Mouse (Mus musculus): ENCODE measurements around the gene Sept9.

Gene Sept9

DNA sequence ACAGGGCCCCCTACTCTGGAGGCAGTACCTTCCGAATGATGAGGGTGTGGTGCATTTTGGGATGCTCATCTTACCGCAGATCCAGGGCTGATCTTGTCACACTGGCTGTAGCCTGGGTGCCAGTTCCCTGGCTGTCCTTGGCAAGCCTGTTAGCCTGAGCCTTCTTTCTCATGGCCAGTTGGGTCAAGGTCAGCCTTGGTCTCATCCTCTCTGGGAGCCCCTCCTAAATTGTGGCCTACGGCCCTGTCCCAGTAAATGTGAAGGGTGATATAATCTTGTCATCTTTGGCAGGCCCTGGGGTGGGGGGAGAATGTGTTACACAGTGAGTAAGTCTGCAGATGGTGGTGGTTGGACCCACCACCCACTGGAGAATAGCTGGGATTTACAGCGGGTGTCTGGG, 147.8 kb downstream of the Sept9 start:
- no peak for DNase-seq (ENCODE audit: low spot score)

DNA sequence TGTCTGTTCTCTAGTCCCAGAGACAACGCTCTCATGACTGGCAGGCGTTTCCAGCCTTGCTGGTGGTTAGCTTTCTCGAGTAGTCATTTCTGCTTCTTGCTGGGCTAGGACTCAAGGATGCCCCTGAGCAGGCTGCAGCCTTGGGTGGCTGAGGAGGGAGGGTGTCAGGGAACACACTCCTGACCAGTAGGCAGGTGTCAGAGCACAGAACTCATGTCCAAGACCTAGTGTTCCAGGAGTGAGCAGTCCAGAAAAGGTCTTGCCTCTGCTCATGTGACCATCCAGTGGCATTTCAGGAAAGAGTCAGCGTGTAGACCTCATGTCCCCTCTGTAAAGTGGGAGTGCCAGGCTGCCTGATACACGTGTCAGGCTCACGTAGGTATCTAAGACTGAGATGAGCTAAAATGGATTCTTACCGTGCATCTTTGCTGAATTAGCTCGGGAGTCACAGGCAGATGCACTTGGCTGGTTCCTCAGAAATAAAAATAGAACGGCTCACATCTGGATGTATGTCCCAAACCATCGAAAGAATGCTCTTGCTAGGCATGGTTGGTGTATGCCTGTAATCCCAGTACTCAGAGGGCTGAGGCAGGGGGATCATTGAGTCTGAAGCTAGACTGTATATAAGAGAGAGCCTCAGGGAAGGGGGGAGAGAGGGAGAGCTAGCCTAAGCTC, 149.1 kb downstream of the Sept9 start:
- DNase-seq (ENCODE audit: low spot score): no peak

DNA sequence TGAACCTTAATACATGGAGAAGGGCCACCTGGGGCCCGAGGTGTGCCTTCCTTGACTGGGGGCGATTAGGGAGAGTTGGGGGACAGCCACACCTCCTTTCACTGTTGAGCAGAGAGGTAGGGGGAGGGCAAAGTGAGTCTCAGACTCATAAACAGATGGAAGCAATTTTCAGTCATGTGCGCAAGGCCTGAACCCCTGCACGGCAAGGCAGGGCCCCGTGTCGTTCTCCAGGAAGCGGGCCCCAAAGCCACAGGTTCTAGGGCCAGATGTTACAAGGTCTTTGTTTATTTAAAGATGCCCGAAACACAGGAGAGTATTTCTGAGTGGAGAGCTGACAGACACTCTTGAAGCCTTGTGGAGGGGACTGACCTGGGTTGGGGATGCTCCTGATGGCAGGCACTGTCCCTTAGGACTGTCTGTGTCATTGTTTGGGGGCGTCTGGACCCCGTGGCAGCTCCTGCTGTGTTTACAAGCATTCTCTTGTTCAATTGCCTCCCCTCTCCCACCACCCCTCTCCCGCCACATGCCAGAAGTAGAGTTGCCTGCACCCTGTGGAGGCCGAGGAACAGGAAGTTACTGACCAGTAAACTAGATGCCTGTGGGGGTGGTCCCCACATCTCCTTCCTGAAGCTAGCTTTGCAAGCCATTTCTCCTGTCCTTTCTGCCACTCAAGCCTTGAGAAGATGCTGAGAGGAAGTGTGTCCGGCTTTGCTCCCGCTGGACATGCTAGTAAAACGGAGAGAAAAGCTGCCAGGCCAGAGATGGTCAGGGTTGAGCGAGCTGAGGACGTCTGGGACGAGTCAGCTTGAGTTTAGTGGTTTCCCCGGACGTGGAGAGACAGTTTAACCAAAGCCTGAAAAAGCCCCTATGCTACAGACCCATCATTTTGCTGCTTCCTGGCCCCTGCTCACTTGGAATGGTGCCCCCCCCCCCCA, 150.2 kb downstream of the Sept9 start:
- DNase-seq (ENCODE audit: low spot score): no peak

DNA sequence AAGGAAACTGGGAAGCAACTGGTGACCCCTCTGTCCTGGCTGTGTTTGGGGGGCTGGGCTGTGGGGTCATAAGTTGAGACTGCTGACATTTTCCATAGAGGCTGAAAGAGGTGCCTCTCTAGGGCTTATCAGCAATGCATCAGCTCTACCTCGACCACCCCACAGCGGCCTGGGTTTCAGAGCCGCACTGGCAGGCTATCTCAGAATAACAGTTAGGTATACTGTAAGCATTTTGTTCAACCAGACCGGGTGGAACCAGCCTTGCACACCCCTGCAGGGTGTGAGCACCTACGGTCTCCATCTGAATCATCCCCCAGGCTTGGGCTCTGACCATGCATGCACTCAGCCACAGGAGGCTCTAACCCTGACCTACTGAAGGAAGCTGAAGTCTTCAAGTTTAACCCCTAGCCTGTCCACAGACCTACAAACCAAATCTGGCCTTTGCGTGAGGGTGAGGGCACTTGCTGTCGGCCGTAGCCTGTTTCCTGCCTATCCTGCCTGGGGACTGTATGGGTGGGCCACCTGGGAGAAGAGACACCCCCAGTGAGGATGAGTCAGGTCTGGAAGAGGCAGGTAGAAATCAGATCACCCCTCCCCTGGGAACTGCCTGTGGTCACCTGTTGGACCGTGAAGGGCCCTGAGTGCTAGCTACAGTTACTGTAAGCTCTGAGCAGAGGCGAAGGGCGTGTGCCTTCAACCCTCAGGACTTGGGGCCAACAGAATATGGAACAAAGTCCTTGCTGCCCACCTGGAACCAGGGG, 151.2 kb downstream of the Sept9 start:
- no peak for DNase-seq (ENCODE audit: low spot score)

DNA sequence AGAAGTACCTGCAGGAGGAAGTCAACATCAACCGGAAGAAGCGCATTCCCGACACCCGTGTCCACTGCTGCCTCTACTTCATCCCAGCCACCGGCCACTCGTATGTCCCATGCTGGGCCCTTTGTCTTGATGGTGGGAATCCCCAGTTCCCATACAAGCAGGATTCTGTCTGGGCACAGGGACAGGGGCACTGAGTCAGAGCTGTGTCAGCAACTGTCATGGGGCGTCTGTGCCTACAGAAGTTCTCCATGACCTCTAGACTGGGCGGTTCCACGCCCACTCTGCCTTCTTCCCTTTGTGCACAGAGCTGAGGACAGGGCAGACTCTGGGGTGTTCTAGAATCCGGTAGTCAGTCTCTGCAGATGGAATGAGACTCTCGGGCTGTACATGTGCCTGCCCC, 153.7 kb downstream of the Sept9 start:
- no peak for DNase-seq (ENCODE audit: low spot score)

DNA sequence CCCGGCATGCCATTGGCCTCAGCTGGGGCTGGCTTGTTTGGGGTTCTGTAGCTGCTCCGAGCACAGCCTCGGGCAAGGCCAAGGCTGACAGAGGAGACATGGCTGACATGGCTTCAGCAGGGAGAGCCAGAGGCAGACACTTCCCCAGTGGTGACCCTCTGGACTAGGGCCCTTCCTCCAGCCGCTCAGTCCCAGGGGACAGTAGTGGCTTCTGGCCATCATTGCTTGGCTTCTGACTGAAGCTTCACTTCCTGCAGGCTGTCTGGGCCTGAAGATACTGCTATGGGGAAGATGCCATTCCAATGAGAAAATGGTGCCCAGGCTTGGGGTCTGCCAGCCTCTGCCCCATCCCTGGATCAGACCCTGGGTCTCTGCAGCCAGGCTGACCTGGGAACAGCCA, 154.6 kb downstream of the Sept9 start:
- no peak for DNase-seq (ENCODE audit: low spot score)

DNA sequence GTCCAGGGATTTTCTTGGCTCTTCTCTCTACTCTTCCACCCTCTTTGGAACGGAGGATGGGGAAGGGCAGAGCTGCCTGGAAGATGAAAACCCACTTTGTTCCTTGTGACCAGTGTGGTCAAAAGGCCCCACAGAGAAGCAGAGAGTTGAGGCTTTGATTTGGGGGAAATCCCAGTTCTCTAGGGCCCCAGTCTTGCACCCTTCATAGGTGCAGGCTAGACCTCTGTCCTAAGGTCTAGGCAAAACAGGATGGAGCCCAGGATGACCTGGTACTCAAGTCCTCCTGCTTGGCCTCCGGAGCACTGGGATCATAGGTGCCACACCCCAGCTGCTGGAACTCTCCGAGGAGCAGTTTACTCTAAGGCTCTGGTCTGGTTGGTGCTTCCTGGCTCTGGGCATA, 157.5 kb downstream of the Sept9 start:
- no peak for DNase-seq (ENCODE audit: low spot score)

DNA sequence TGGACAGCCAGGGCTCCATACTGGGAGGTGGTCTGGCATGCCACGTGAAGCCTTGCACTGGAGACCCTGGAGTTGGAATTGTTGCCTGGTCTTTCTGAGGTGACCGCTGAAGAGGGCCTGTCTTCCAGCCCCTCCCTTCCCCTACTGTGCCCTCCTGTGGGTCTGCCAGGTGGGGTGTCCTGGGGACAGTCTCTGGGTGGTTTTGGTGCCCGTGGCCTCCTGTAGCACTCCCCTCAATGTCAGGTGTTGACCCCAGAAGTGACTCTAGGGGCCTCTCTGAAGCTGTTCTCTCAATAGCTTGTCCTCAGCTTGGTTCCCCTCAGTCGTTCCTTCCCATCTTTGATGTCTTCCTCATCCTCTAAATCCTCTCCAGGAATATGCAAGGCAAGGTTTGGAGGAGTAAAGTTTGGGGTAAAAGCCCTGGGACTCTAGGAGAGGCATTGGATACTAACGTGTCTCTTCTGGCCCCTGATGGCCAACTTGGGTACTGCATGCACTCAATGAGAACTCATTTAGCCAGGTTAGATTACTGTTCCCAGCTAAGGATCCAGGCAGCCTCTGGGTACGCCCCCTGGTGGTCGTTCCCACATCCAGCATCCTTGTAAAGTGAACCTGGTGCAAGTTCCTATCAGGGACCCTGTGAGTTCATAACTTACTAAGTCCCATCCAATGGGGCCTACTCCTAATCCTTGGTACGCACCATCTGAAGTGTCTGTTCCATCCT, 158.6 kb downstream of the Sept9 start:
- DNase-seq (ENCODE audit: low spot score): peak; percentile 76

DNA sequence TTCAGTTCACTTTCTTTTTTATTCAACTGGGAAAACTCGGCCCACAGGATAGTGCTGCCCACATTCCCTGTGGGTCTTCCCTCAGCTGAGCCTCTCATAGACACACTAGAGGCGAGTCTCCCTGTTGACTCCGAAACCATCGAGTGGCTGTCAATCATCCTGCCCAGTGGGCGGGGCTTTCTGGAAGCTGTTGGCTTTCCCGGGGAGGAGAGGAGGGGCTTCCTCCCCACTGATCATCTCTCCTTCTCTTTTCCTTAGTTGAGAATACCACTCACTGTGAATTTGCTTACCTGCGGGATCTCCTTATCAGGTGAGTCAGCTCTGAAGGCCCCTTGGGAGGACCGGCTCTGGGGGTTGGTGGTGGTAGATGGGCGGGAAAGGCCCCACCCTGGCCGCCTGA, 159.7 kb downstream of the Sept9 start:
- no peak for DNase-seq (ENCODE audit: low spot score)

DNA sequence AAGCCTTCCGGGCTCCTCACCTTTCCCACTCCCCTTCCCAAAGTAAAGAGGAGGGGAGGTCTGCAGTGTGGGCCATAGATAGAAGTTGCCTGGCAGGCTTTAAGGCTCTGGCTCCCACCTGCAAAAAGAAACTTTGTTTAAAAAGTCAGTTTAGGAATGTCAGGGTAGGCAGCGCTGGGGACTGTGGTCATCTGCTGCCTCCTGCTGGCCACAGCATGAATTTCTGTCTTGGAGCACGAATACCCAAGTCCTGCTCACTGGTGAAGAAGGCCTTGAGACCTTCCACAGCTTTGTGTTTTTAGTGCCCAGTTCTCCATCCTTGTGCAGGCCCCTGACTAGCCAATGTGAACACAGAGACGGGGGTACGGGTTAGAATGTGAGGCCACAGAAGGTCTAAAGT, 160.4 kb downstream of the Sept9 start:
- DNase-seq (ENCODE audit: low spot score): no peak

DNA sequence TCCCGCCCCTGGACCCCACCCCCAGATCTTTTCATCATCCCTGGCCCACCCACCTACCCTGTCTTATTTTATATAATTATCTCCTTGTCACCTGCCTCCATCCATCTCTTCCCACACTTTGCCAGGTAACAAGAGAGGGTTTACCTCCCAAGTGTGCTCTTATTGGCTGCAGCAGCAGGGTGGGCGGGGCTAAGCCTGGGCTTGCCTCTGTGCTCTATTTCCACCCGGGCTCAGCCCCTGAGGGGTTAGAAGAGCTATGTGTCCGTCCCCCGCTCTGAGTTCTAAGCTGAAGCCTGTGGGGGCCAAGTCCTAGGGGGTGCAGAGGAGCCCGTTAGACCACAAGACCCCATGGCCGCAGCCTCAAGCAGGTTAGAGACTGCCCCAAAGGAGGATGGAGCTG, 161.1 kb downstream of the Sept9 start:
- DNase-seq (ENCODE audit: low spot score): no peak

DNA sequence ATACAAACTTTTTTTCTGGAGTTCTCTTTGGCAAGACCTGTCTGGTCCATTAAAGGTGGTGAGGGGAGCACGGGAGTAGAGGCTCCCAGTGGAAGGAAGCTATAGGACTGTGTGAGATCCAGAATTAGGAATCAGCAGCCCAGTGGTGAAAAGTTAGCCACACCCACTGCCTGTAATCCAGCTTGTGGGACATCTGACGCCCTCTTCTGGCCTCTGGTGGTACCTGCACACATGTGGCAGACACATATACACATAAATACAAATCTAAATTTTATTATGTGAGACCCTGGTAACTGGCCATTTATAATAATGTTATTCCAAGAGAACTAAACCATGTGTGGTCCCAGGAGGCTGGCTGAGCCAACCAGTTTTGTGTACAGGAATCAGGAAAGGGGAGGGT, 162.8 kb downstream of the Sept9 start:
- DNase-seq (ENCODE audit: low spot score): no peak

DNA sequence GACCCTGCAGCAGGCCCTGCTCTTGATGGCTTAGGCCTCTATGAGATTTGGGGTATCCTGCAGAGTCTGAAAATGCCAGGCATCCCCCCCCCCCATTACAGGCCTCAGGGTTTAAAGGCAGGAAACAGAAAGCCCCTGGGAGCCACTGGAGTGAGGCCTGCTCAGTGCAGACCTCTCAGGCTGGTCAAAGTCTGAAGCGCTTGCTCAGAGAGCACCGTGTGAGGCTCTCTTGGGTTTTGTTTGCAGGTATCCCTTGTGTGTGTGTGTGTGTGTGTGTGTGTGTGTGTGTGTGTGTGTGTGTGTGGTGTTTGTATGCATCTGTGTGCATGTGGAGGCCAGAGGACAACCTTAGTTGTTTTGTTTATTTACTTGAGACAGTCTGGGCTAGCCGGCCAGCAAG, 164.5 kb downstream of the Sept9 start:
- DNase-seq (ENCODE audit: low spot score): no peak

DNA sequence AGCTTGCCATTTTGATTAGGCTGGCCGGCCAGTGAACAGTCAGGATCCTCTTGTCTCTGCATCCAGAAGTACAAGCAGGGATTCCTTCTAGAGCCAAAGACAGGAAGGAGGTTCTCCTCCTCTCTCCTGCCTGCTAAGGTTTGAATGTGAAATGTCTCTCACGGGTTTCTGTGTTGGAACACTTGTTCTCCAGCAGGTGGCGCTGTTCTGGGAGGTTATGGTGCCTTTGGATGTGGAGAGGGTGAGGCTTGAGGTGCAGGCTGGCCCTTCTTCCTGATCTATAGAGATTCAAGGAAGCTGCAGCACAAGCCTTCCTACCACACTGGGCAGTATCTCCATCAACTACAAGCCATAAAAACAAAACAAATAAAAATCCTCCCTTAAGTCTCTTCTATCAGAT, 167.0 kb downstream of the Sept9 start:
- DNase-seq (ENCODE audit: low spot score): no peak

DNA sequence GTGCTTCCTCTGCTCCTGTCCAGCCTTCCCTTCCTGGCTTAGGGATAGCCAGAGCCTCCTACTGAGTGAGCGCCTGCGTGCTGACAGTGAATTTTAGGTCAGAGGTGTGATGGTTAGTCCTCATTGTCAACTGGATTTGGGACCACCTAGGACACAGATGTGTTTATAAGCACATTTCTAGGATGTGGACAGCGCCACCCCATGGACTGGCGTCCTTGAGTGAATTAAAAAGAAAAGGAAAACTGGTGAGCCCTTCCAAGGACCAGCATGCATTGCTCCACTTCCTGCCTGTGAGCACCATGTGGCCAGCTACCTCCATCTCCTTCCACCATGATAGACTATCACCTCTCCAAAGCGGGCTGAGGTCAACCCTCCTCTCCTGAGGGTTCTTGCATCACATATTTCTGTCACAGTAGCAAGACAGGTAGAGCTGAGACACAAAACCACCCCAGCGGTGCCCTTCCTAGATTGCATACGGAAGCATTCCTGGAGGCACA, 167.4 kb downstream of the Sept9 start:
- no peak for DNase-seq (ENCODE audit: low spot score)

DNA sequence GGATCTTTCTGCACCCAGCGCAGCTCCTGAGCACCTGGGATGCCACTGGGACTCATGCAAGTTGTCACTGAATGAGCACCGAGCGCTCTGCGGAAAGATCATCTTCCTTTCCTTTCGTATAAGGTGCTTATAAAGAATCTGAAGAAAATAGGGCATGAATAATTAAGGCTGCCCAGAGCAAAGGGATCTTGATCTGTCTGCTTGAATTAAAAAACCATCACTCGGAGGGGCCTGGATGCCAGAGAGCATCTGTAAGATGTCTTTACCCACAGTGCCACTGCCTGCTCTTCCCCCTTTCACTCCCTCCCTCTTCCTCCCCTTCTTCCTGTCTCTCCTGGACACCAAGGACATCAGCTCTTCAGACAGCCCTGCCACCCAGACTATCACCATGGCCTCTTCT, 168.5 kb downstream of the Sept9 start:
- no peak for DNase-seq (ENCODE audit: low spot score)

DNA sequence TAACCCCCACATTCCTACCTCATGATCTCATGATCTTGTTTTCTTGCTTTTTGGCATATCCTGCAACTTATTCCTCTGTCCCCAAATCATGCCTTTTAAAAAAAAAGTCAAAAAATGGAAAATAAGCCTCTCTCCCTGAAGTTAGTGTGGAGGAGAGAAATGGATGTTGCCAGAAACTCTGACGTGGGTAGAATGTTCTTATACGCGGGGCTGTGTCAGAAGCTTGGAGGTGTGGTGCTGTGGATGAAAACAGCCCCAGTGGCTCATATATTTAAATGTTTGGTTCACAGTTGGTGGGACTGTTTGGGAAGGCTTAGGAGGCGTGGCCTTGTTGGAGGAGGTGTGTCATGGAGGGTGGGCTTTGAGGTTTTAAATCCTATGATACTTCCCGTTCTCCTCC, 169.9 kb downstream of the Sept9 start:
- no peak for DNase-seq (ENCODE audit: low spot score)

DNA sequence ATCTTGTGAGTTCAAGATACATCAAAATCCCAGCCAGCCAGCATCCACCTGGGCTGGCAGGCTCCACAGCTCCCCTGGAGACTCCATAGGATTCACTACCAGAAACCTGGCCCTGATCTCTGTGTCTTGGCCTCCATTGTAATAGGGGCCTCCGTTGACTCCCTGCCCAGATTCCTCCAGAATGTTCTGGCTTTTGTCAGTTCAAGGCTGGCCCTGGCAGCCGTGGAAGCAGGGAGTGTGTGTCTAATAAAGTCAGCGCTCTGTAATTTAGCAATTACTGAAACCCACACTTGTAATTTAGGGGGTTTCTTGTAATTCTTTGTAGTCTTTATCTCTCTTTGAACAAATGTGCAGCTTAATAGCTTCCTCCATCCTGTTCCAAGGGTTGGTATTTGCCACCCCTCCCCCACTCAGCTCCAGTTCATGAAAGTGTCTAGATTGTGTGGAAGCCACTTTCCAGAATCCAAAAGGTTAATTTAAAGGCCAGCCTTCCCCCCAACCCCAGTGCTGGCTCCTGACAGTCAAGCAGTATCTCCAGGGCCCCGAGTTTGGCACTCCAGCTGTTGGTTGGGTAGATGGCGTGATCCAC, 170.9 kb downstream of the Sept9 start:
- DNase-seq (ENCODE audit: low spot score): no peak

DNA sequence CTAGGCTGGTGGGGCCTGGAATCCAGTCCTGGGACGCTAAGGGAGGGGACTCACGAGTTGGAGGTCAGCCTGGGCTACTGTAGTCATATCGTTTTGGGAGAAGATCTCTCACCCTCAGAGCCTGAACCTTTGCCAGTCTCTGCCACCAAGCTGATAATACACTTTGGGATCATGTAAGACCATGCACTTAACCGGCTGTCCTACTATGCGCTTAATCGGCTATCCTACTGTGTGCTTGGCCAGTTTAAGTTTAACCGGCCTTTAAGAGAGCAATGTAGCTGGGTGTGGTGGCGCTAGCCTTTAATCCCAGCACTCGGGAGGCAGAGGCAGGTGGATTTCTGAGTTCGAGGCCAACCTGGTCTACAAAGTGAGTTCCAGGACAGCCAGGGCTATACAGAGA, 173.1 kb downstream of the Sept9 start:
- no peak for DNase-seq (ENCODE audit: low spot score)

DNA sequence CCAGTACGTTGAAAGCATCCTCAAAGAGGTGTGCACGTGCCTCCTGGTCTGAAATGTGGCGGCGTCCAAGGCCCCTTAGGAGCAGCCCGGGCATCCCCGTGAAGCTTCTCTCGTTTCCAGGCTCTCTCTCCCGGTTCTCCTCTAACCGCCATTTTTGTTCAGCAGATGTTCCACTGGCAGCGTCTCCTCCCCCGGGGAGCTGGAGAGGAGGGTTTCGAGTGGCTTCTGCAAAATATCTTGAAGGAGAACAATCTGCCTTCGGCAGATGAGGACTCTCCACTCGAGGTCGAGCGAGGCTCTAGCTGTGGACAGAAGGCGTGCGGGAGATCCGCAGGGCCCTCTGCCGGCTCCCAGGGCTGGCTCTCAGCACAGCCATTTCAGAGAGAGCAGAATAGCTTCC, 173.7 kb downstream of the Sept9 start:
- no peak for DNase-seq (ENCODE audit: low spot score)

DNA sequence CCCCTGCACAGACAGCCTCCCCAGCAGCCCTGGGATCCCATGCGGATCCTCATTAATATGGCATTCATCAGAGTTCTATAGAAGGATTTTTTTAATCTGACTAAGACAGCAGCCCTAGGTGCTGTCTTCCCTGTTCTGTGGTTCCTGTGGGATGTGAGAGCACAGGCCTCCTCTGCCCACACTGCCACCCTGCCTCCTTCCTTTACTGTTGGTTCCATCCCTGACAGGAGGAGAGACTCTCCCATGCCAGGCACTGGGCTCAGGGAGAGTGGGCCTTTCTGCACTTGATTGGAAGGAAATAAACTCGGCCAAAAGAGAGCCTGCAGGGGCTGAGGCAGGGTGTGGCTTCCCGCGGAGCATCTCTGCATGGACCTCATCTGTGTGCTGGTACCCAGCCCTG, 174.4 kb downstream of the Sept9 start:
- no peak for DNase-seq (ENCODE audit: low spot score)

DNA sequence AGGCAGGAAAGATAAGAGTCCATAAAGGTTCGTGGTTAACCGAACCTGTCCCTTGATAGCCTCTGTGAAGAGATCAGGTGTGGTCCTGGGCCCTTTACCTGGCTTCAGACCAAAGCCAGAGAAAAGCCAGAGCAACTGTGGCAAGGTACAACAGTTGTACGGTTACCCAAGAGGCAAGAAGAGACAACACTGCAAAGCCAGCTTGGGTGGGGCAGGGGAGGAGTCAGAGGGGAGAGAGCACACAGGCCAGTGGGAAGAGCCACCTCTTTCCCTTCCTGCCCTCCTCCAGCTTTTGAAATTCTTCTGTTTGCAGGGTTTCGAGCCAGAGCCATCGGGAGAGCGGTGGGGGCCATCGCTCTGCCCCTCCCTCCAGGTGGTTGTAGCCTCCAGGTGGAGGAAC, 174.8 kb downstream of the Sept9 start:
- no peak for DNase-seq (ENCODE audit: low spot score)

Data from ovary, adult 18-20 months (tissue).